Mouse (Mus musculus): Measurements from ENCODE around the gene Kif13a.

The Kif13a gene

DNA sequence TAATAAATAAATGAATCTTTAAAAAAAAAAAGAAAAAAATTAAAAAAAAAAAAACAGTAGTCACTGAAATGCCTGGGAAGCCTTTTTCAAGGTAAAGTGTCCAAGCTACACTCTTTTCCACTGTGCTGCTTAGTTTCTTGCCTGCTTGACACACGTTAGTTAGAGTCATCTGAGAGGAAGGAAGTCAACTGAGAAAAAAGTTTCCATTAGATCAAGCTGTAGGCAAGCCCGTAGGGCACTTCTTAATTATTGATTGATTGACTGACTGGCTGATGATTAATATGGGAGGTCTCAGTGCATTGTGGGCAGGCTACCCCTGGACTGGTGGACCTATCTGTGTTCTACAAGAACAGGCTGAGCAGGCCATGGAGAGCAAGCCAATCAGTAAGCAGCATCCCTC is 9.9 kb downstream of the Kif13a start:
- no peak for DNase-seq

DNA sequence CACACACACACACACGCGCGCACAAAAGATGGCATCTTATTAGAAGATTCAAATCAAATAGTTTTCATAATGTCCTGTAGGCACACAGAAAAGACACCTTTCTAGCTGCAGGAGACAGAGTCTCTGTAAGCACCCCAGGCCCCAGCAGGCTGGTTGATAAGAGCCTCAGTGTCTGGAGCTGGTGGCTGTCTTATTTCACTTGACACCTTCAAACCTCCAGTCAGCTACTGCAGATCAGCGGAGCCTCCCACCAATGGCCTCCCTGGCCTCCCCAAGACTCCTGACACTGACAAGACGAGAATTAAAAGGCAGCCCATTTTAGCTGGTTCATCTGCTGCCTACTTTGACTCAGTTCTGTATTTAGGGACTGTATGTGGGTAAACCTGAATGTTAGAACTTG is 11.2 kb downstream of the Kif13a start:
- no peak for DNase-seq

GRCm38 (mm10) chr13:46911960-46912359 is 17.7 kb downstream of the Kif13a start:
- no peak for DNase-seq

- DNase-seq = peak; percentile 17
These were observed 18.6 kb downstream of the Kif13a start for GRCm38 (mm10) chr13:46911018-46911419.

- no peak for DNase-seq
These were observed 19.7 kb downstream of the Kif13a start for GRCm38 (mm10) chr13:46909946-46910345.

- DNase-seq = no peak
These were observed 20.6 kb downstream of the Kif13a start for GRCm38 (mm10) chr13:46909005-46909565.

DNA sequence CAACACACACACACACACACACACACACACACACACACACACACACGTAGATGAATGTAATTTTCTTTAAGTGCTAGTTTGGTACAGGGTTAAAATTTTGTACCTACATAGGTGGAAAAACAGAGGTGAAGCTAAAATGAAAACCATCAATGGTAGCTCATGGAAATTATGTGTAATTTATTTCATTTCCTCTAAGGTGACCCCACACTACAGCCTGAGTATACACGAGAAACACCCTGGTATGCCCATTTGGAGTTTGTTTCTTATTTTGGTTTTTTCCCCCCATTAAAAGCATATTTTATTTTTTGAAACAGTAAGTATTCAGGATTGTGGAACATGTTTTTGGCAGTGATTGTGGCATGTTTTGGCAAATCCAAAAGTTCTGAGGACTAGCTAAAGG is 21.3 kb downstream of the Kif13a start:
- DNase-seq = no peak

GRCm38 (mm10) chr13:46907861-46908260 is 21.8 kb downstream of the Kif13a start:
- no peak for DNase-seq

DNA sequence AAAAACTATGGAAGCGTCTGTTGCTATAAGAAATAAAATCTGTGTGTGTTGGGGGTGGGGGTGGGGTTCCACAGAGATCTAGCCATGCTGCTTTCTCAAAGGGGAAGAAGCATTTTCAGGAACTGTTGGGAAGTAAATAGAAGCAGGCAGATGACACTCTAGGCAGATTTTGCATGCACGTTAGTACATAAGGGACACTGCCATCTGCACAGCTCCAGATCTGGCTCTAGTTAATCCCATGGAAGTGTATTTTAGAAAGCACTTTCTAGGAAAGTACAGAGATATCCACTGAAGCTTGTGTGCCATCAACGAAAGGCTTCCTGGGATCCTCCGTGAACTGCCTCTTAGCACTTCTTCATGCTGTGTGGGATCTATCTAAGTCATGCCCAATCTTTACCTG is 22.6 kb downstream of the Kif13a start:
- DNase-seq = no peak

- DNase-seq = no peak
These were observed 23.7 kb downstream of the Kif13a start for GRCm38 (mm10) chr13:46905971-46906370.

DNA sequence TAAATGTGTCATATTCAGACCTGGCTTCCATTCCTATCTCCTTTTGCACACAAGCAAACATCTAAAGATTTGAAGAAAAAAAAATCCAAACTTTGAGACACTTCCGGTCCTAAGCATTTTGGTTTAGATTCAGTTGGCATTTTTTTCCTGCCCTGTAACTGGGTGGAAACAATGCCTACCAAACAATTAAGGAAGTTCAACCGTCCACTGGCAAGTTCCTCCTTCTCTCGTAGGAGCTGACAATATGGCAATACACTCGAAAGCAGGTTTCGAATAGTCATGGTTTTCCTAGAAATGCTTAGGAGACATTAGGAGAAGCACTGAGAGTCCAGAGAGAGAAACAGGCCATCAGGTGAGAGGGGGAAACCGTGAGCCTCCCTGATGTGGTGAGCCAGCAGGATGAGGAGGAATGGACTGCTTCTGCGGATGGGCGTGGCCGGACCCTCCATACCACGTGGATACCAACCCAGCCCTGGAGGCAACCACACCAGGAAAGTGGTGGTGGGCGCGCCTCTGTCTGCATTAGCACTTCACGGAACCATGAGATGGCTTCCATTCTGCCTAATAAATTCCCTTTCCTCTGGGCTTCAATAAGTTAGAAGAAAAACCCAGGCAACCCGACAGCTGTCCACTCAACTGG is 24.6 kb downstream of the Kif13a start:
- DNase-seq = no peak

DNA sequence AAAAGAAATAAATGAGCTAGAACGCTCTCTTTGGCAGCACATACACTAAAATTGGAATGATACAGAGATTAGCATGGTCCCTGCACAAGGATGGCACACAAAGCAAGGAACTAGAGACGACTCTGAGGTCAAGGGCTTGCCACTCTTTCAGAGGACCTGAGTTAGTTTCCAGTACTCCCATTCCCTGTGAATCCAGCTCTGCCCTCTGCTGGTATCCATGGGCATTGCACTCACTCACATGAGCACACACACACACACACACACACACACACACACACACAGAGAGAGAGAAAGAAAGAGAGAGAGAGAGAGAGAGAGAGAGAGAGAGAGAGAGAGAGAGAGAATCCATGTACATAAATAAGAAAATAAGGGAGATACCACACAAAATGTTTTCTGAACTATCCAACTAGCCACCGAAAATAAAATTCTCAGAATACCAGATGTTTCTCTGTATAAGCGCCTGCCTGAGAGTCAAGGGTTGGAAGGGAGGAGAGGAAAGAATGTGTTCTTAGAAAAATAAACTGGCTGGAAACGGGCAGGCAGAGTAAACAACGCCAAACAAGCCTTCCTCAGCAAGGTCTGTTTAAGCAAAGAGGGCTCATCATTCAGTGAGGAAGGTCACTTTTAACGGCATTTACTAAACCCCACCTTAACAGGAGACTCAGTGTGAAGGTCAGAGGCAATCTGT is 27.0 kb downstream of the Kif13a start:
- DNase-seq = no peak

- no peak for DNase-seq
These were observed 28.7 kb downstream of the Kif13a start for GRCm38 (mm10) chr13:46900870-46901555.

DNA sequence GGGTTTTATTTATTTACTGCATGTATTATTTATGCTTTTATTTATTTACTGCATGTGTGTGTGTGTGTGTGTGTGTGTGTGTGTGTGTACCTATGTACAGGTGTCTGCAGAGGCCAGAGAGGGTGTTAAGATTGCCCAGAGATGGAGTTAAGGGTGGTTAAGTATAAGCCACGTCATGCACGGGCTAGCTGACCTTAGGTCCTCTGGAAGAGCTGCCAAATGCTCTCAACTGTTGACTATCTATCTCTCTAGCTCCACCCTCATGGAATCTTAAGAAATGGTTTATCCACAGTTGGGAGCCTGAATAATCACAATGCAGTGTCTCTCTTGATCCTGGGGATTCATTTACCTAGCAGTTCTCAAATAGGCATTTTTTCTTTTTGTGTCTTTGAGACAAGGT is 30.8 kb downstream of the Kif13a start:
- no peak for DNase-seq

DNA sequence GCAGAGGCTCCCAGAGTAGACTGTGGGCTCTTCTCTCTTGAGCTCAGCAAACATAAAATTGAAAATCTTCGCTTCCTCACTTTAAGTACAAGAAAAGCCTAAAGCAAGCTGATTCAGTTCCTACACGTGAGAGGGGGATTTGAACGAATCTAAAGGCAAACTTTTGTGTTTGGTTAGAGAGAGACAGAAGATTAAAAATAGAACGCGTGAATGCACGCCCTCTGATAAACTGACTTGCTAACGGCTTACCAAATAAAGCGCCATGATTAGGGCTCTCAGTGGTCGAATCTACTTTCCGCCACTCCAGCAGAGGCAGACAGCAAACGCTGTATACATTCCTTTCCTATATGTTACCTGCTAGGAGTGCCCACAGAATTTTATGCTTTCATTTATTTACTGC is 31.3 kb downstream of the Kif13a start:
- no peak for DNase-seq

GRCm38 (mm10) chr13:46892380-46892779 is 37.3 kb downstream of the Kif13a start:
- no peak for DNase-seq

DNA sequence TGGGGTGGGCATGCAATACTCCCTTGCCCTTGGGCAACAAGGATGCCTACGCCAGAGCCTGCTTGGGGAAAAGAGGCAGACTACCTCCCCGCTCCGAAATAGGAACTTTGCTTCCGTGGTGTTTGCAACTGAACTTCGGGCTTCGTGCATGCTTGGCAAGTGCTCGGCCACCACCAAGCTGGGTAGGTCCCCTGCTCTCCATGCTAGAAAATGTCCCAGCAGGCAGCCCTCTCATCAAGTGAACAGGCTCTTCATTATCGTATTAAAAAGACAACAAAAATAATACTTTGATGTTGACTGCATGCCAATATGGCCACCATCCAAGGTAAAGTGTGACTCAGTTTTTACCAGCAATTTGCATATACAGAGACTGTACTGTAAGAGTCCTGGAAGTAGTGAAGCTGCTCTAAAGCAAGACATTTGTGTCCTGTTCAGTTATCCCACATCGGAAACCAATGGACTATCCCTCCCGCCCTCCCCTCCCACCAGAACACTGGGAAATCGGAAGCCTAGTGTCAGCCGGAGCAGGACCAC is 41.5 kb downstream of the Kif13a start:
- DNase-seq = no peak

GRCm38 (mm10) chr13:46886497-46887261 is 43.0 kb downstream of the Kif13a start:
- no peak for DNase-seq

- DNase-seq = no peak
These were observed 44.0 kb downstream of the Kif13a start for GRCm38 (mm10) chr13:46885759-46886060.

DNA sequence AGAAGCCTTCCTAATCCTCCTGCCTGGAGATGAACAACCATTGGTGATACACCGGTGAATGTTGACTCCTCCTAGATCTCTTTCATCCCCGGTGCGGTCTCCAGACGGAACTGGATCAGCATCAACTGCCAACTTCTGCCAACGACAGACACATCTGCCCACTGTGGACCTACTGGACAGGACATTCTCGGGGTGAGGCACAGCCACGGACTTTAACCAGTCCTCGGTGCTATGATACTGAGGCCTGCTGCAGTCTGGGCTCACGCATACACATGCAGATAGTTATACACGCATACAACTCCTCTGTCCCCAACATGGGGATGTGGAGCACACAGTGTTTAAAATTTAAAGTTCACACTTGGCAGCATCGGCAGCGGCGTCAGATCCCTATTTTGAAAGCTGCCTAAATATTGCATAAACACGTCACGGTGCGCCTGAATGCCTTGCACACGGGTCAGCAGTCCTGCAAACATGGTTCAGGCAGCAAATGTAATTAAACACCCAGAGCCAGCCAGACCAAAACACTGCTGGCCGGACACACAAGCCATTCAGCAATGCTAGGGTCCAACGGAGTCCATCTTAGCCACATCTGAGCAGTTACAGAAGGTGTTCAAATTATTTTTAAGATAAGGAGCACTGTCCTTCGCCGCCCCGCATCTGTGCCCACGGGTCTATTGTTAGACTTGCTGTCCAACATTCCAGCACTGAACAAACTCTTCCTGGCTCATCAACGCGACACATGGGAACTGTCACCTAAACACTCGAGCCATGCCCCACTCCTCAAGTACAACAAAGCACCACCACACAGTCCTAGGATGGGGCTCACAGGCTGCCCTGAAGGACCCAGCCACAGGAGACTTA is 44.5 kb downstream of the Kif13a start:
- DNase-seq = no peak

DNA sequence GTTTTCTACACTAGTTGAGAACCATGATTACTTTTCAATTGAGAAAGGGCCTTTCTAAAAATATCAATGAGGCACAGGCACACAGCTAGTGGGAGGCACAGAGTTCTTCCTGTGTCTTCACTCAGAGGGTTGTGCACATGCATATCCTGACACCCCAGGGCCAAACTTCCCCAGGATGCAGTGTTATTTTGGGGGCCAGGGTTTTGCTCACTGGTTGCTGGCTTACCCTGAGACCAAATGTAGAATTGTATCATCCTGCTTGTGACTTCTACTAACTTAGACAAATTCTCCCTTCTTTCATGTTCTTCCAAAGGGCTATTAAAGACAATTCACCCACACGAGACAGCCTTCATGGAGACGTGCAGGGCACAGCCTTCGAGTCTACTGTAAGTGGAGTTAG is 45.7 kb downstream of the Kif13a start:
- DNase-seq = no peak

GRCm38 (mm10) chr13:46883381-46883780 is 46.3 kb downstream of the Kif13a start:
- no peak for DNase-seq
